Mouse (Mus musculus) urinary bladder, postnatal 4 days (tissue): ENCODE measurements around the gene Mfrp.

Source experiments
- DNase-seq, 2 experiments: peaks; one replicate each; pipeline ENCODE4 v3.0.0; 2021 to 2022; ENCODE audit warnings: low spot score in 2 of 2

The Mfrp gene

DNA sequence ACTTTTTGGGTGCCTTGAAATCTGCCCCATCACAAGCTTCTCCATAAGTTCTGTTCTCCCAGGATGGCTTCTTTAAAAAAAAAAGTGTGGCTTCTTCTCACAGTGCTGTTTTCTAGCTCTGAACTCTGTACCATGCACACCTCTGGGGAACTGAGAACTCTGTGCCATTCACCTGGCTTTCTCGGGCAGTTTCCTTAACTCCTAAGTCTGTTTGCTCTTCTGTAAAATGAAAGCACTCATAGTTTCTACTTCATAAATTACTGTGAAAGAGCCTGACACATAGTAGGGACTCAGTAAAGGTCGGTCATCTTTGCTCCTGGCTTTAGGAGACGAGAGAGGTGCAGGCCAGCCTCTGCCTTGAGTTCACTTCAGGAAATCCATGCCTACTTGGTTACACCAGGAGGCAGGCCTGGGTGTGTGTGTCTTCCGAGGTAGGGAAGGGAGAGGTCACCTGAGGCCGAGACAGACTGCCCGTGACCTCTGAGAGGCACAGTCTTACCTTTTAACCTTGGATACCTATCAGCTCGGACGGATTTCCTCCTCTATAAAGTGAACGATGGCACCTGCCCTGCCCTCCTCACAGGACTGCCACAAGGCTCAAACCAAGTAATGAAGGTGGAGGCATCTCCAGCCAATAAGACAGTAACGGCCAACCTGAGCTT is 23.3 kb upstream of the Mfrp start:
- DNase-seq: no peak

DNA sequence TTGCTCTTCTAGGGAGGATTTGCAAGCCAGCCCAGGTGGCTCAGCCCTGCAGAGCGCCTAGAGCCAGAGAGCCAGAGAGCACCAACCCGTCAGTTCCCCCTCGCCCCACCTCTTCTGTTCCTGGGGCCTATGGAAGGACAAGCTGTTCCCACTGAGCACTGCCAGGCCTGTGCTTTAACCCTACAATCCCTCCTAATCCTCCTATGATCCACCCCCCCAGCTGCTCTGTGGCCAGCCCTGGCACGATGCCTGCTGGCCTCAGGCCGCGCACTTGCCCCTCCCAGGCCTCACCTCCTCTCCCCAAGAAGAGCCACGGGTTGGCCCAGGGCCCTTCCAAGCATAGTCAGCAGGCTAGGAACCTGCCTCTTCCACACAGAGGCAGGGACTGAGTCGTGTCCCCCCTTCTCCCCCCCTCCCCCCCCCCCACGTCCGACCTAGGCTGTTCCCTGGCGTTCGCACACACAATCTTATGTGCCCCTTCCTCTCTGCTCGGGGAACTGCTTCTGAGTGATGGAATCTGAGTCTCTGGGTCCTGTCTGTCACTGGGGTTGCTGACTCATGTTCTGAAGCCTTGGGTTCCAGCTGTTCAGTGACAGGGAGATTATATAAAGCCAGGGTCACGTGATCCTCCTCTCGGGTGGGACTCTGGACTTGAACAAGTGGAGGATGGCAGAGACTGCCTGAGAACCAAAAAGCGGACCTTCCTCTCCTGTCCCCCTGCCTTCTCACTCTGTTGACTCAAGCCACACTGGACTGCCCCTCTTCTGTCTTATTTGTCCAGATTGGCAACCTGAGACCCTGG is 22.4 kb upstream of the Mfrp start:
- peak; percentile 80 to 86 for DNase-seq

DNA sequence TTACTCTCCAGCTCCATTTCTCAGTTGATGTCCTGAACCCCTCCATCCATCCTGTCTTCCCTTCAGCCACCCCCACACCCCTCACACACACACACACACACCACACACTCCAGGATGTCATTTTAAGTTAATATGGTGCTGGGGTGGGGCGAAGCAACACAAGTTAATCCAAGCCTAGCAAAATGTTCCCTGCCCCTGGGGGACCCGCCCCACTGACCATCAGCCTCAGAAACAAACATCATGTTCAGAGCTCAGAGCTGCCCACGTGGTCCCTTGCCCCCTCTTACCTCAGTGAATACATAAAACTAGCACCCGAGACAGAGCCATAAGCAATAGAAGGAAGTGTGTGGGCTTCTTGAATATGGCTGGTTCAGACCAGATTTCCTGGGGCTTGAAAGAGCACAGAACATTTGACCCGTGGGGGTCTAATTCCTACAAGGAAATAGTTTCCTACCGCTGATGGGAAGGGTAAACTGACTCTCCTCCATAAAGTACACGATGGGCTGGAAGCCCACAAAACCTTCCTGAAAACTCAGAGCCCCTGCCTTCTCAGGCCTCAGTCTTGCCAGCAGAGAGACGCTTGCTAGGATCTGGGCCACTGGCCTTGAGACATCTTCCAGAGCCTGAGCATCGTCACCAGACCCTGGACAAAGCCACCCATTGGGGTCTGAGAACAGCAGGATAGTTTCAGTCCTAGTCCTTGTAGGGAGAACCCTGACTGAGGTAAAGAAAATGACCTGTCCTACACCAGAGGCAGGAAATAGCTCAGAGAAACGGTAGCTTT is 21.3 kb upstream of the Mfrp start:
- no peak for DNase-seq

DNA sequence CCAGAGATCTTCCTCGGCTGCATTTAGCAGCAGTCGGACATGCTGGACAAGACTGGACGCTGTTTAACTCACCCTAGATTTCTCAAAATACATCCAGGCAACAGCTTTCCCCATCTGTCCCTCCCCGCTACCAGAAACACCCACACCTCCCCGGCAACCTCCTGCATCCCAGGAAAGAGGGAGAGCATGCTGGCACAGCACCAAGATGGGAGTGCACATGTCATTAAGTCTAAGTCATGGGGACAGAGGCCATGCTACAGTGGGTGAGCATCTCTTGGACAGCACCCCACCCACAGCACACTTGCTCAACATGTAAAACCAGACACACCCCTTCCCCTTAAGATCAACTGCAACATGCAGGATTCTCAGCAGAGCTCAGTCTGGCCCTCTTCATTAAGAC is 20.6 kb upstream of the Mfrp start:
- DNase-seq: no peak

DNA sequence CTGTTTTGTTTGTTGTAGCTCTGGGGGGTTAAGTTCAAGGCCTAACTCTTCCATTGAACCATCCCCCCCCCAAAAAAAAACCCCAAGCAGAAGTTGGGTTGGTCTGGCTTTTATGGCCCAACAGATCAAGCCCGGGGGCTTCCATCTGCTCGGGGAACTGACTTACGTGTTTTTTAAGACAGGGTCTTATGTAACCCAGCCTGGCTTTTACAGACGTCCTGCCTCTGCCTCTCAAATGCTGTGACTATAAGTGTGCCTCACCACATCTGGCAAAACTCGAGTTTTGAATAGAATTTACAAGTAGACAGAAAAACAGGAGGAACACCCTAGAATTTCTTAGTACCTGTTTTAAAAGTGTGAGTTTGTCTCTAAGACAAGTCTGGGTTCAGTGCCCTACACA is 19.9 kb upstream of the Mfrp start:
- no peak for DNase-seq

DNA sequence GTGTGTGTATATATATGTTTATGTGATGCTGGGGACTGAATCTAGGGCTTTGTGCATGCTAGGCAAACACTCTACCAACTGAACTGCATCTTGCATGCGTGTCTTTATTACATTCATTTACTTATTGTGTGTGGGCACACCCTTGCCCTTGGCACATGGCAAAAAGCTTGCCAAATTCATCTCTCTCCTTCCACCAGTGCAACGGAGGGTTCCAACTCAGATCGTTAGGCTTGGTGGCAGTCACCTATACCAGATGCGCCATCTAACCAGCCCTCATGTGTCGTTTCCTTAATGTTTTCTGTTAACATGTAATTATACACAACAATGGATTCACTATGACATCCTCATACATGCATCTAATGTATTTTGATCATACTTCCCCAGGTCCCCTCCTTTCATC is 19.3 kb upstream of the Mfrp start:
- no peak for DNase-seq

DNA sequence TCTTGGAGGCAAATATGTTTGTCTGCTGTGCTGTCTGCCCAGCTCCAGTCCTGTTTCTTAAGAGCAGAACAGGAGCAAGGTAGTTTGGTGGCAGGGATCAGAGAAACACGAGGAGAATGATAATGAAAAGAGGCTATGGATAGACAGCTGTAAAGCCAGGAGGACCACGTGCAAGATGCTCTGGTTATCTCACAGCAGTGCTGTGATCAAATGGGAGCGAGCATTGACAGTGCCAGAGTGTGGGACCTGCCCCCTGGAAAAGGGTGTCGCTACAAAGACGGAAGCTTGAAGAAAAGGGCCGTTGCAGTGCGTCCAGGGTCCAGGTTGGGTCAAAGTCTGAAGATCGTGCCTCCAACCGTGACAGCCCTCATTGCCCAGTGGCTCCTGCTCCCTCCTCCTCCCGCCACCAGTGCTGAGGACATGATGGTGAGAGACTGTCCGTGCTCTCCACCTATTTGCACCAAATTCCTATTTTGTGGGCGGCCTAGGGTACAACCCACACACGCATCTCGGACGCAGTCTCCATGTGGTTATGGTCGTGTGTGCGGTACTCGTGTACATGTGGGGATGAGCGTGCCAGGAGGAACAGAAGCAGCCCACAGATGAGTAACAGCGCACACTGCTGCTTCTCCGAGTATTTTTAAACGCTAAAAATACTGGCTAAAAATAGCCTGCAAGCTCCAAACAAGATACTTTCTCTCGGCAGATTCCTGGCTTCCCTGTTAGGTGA is 18.0 kb upstream of the Mfrp start:
- DNase-seq: no peak

DNA sequence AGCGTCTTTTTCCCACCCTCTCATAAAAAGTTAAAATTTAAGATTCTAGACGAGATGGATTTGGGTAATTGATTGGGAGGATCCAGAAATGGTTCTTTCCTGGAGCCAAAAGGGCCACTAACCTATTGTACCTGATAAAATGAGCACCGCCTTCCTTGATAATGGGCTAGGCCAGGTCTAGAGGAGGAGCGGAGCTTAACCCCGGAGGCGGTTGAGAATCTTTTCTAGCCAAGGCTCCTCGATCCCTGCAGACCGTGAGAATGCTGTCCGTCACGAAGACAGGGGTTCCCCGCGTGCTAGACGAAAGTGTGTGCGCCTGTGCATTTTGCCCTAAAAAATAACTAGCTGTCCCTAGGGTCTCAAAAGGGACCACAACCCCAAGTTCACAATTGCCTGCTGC is 17.3 kb upstream of the Mfrp start:
- DNase-seq: no peak

DNA sequence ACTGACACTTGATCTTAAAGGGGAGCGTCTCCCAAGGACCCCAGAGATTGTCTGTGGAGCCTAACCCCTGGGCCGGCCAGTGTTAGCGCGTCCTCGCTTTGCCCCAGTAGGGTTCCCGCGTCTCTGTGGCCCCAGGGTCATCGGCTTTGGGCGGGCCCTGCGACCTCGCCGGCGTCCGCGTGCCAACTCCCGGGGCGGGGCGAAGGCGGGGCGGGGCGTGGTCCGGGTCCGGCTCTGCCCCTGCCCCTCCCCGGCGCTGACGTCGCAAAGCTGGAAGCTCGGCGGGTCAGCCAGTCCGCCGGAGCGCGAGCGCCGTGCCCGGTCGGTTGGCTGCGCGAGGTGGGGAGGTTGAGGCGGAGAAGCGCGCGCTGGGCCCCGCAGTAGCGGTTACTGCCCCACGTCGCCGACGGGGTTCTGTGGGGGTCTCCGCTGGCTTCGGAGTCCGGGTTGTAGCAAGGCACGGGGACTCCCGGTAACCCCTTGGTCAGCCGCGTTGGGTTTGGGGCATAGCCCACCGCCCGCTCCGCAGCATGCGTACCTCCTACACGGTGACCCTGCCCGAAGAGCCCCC is 16.8 kb upstream of the Mfrp start:
- peak; percentile 87 to 91 for DNase-seq

DNA sequence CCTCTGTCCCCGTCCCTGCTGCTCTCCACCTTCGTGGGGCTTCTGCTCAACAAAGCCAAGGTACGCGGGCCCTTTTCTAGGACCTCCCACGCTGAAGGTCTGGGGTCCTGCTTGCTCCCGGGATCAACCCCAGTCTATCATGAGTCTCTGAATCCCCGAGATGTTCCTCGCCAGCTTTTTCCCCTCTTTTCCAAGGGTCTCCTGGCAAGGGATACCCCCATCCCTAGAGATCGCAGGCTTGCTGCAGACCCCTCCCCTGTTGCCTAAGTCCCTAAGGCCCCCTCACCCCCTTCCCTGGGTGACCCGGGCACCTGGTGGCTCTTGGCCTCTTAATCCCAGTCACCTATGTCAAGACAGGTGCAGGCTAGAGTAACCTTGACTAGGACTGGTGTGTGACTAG is 16.3 kb upstream of the Mfrp start:
- DNase-seq: no peak

DNA sequence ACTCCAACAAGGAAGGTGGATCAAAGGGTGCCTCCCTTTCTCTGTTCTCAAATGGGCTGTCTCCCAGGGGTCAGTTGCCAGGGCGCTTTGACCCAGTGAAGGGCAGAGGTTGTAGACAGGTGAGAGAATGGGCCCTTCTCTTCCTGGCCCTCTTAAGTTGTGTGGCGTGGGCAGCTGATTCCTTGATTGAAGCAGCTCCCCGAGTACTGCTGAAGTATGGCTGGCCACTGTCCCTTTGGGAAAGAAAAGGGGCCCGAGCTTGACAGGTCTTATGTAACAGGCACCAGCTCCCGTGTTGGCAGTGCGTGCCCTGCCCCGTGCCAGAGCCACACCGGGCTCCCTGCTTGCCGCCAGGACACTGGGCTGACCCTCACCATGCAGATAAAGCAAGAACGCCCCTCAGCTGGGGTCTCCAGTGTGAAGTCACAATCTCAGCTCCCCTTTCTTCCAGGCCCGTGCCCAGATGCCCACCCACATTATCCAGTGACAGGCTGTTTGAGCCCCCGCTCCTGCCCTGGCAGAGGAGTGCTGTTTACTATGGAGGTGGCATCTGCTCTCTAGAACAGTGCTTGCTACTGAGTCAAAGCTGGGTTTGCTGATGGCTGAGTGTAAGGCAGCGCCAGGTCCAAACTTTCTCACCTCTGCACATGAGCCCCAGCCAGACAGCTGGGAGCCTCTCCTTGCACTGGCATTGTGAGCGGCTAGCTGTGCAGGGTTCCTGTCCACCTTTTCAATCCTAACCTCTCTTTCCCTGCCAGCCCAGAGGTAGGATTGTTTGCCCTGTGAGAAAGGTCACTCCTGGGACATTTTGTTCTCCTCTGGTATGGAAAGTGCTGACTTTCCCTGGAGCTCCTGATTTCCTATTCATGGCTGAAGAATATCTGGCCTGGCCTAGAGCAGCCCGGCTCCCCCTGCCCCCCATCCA is 15.5 kb upstream of the Mfrp start:
- no peak for DNase-seq

DNA sequence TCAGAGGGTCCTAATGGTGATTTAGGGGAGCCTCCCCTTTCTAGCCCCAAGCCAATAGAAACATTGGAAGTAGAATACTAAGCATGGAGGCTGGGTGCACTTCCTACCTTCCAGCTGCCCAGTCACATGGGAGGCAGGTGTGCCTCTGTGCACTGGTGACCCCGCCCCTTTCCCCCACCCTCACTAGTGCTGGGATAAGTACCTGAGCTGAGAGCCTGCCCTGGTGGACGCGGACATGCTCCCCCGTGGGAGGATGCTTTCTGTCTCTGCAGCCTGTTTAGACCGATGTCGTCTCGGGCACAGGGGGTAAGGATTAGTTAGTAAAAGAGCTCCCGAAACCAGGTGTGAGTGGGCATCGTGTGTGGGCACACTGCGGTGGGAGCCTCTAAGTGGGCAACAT is 14.6 kb upstream of the Mfrp start:
- DNase-seq: no peak

DNA sequence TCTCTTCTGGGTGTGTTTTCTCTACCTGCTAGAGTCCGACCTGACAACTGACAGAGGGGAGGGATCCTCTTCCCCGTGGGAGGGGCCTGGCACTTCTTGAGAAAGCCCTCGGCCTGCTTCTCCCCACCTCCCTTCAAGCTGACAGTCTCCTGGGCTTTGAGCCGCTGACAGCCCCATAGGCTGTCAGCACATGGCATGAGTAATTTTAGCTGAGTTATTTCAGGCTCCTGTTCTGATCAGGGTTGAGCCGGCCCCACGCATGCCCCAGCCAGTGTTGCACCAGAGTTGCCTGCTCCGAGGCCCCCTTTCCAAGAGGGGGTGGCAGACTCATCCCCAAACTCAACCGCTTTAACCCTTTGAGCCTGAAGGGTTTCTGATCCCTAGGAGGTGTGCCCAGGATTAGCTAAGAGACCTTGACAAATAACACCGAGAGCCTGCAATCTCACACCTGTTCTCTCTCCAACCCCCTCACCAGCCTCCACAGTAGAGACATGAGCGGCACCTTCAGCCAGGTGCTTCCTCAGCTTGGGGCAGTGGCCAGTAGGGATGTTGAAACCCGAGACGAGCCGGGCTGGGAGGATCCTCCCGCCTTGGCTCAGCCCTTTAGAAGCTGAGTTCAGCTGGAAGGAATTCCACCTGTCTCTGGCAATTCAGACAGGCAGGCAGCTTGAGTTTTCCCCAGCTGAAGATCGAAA is 13.6 kb upstream of the Mfrp start:
- DNase-seq: no peak

DNA sequence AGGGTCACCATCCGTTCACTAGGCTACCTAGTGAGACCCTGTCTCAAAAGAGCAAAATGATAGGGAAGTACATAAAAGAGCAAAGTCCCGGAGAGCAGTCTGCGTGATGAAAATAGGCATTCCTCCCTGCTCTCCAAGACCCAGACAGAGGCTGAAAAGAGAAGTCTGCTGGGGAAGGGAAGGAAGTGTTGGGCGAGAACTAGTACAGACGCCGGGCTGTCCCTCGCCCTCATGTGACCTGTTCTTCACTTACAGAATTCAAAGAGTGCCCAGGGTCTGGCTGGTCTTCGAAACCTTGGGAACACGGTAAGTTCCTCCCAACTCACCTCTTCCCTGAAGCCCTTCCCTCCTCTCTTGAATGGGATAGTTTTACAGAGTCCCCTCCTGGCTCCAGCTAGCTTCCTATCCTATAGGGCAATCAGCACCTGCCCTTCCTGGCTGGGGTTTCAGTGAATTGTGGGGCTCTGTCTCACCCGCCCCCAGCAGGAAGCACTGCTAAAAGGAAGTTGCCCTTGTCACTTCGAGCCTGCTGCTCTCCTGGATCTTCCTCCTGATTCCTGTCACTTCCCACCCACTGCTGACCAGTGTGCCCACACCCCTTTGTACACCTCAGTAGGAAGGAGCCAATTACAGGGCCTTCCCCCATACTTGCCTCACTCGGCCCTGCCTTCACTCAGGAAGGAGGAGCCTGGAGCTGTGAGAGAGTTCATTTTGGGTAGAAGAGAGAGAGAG is 12.5 kb upstream of the Mfrp start:
- no peak for DNase-seq

DNA sequence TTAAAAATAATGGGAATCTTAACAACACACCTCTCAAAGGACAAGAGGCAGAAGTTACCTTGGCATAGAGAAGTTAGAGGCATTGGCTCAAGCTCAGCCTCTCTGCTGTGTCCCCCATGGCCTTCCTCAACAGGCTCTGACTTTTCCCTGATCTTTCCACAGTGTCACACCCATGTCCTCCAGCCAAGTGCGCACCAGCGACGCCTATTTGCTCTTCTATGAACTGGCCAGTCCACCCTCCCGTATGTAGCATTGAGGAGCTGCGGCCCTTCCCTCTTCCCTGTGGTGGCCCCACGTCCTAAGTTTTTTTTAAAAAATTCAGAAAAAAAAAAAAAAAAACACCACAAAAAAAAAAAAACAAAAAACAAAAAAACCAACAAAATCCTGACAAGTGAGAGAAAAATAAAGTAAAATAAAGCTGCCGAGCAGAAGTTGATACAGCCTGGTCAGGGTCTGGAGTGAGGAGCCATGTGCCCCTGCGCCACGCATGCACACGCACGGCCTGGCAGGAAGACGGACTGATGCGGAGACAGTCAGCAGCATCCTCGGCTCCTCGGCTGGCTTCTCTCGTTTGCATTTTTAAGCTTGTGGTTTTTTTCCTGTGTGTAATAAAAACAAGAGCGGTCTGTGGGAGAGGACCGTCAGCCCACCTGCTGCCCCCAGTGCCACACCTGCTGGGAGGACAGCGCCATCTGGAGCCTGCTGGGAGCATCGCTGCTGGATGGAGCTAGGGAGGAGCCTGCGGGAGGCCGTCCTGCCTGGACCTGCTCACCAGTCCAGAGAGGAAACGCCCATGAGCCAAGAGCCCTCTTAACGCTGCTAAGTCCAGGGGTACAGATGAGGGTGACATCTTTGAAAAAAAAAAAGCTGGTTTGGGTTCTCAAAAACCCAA is 7.7 kb upstream of the Mfrp start:
- DNase-seq: peak; percentile 73 to 86

DNA sequence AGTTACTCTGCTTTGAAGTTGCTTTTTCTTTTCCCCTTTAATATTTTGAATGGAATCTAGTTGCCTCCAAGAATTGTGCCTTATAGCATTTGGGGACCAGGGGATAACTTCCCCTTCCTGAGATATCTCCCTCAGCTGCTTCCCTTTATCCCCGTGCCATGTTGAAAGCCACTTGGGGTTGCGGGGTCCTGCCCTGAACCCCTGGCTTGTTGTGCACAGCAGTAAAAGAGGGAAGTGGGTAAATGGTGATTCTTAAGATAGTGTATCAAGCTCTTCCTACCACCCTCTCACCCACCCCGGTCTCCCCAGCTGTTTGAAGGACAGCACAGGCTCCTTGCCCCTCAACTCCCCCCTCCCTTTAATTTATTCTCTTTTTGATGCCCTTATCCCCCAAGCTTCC is 6.8 kb upstream of the Mfrp start:
- no peak for DNase-seq

DNA sequence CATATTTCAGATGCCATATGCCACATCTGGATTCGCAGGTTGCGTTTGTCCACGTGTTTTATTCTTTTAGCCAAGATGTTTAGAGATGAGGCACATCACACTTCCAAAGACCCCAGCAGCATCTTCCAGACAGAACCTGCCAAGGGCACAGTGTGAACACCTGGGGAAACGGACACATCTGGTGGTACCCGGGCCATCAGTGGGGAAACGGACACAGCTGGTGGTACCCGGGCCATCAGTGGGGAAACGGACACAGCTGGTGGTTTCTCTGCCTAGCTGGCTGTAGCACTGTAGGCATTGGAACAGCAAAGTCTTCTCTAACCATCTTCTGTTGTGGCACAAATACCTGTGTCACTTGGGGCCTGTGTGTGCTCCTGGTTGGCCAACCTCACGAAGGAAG is 5.7 kb upstream of the Mfrp start:
- DNase-seq: no peak

DNA sequence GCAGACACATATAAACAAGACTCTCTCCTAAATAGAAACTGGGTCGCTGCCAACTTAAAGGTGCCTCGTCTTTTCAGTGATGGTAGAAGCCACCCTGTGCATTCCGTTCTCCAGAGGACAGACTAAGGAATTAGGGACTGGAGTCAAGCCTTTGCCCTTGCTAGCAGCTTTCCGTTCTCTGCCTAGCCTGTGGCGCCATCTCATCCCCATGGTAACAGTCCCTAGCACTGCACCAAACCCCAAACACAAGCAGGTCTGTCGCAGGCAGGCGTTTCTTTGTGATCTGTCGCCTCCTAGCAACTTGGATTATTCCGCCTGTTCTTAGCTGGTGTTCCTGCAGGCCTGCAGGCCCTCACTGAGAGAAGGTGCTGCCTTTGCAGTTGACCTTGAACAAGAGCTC is 5.0 kb upstream of the Mfrp start:
- DNase-seq: no peak
